Mouse (Mus musculus) common myeloid progenitor, adult 5-6 weeks (primary cell): ENCODE results near the gene C1qtnf5. TPM values are rescaled to one million over a fixed set of nuclear protein-coding genes. Genes with fewer than 3 reads are reported as not detected.
"Not testable (repeated sequence)": the region's sequence is repeated elsewhere in the genome, so short reads cannot be mapped to it uniquely, and the experiment has no call there.

Experiments used
- ATAC-seq: replicated peaks from 2 replicates; pipeline ENCODE4 v1.8.0; 2016; ENCODE audit warnings: low read depth, mild to moderate bottlenecking, moderate TSS enrichment, inconsistent platforms; ENCODE audit not compliant: poor library complexity, severe bottlenecking
- total RNA-seq: library from RNA; stranded (forward); fragments of 200-1000, 187-1606 nt; gene quantifications from 2 replicates; pipeline ENCODE4 v1.2.3, GENCODE M21; 2017

Gene C1qtnf5
- total RNA-seq, 1 experiment from 2014 or later: not detected

GRCm38 (mm10) chr9:44101490-44101889 lies 5.6 kb upstream of the C1qtnf5 start, which contains the start of gene Mfrp:
TSS of gene Mfrp (plus strand) at chr9:44101729.
- ATAC-seq: no peak

DNA sequence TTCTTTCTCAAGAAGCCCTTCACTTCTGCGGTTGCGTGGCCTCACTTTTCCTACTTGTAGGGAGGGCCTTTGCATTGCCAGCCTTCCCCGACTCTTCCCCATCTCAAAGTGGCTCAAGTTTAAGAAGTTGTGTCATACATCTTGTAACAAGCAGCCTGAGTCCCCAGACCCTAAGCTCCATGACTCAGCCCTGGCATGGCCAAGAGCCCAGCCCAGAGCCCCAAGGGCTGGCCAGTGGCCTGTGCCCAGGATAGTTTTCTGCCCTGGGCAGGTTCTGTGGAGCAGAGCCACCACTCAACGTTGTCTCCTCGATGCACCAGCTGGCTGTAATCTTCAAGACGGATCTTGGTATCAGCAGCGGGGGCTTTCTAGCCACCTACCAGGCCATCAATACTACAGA lies 2.2 kb upstream of the C1qtnf5 start:
- no peak for ATAC-seq

GRCm38 (mm10) chr9:44105781-44106180 lies 1.3 kb upstream of the C1qtnf5 start:
- no peak for ATAC-seq

GRCm38 (mm10) chr9:44106182-44106581 lies 863 bp upstream of the C1qtnf5 start:
- ATAC-seq: no peak

DNA sequence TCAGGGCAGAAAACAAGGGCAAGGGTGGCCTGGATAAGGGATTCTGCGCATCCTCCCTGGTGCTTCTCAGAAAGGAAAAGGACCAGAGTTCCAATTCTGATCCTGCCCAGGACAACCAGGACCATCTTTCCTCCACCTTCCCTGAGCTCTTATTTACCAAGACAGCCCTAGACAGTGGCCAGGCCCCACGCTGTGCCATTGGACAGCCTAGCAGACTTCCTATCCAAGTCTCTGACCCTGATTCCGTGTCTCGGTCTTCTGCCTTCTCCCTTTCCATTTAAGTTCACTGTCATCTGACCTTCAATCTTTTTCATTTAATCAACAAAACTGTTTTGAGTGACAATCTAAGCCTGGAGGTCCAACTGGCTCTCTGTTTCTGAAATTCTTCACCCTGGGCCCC lies 449 bp upstream of the C1qtnf5 start:
- ATAC-seq: no peak

DNA sequence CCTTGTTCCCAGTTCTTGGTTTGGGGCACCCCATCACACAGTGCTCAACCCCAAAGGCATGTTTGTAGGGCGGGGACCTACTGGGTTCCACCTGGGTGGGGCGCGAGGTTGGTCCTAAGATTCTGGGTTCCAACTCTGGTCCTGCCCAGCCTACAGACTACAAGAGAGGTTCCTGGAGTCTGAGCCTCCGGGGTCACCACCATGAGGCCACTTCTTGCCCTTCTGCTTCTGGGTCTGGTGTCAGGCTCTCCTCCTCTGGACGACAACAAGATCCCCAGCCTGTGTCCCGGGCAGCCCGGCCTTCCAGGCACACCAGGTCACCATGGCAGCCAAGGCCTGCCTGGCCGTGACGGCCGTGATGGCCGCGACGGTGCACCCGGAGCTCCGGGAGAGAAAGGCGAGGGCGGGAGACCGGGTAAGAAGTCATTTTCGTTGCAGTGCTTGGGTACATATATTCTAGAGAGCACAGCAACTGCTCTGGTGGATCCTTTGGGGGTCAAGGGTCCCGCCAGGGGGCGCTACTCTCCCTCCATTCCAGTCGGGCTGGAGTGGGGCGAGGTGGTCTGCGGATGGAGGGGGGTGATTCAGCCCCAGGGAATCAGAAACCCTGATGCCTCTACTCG lies 623 bp downstream of the C1qtnf5 start:
- ATAC-seq: no peak

- ATAC-seq: no peak
Measured at GRCm38 (mm10) chr9:44108269-44109055, 1.4 kb downstream of the C1qtnf5 start.

GRCm38 (mm10) chr9:44109360-44110095 lies 2.5 kb downstream of the C1qtnf5 start:
- ATAC-seq: peak; percentile 32; the same call in 1 of the 2 replicates

DNA sequence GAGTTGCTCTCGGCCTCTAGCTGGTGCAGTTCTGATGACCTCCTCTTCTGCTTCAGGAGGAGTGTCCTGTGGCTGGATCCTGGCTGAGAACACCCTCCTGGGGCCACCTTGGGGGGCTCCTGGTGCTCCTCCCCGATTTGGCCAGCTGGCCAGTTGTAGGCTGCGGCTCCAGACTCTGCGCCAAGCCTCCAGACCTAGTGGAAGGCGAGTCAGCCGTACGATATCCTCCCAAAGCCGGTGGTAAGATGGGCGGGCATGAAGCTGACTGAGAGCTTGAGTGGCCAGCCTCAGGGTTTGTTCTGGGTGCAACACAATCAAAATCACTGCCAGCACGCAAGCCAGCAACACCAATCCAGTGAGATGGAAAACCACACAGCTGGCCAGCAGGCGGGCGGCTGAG lies 4.9 kb downstream of the C1qtnf5 start:
- ATAC-seq: not testable (repeated sequence)

- ATAC-seq: peak; percentile 98
Measured at GRCm38 (mm10) chr9:44113105-44113789, 6.2 kb downstream of the C1qtnf5 start, which contains the start of the genes Gm49380 and Rnf26. TSS of gene Gm49380 (minus strand) at chr9:44113500. TSS of gene Rnf26 (minus strand) at chr9:44113517.

DNA sequence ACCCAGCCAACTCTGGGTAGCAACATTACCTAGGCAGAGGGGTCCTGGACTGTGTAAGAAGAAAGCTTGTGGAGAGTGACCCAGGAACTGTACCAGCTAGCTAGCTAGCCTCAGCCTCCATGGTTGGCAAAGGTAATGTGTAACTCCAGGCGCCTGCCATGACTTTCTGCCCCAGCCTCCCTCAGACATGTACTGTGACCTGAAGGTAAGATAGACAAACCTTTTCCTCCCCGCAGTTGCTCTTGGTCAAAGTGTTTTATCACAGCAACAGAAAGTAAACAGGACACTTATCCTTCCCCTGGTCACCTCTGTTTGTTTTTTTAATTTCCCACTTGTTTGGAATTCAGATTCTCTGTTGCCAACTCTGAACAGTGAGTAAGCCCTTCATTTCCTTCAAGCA lies 7.4 kb downstream of the C1qtnf5 start:
- ATAC-seq: no peak

DNA sequence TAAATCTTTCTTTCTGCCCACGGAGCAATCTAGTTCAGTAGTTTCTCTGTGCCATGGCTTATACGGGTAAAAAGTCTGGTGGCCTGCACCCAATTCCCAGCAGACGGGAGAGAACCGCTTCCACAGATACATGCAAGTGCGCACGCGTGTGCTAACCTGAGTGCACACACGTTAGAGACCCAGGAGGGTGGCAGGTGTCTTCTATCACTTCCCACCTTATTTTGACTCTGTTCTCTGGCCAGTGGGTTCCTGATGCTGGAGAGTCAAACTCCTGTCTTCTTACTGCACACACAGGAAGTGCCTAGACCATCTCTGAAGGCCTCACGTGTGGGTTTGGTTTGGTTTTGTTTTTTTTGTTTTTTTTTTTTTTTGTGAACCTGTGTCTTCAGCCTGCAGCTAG lies 8.6 kb downstream of the C1qtnf5 start:
- ATAC-seq: no peak

DNA sequence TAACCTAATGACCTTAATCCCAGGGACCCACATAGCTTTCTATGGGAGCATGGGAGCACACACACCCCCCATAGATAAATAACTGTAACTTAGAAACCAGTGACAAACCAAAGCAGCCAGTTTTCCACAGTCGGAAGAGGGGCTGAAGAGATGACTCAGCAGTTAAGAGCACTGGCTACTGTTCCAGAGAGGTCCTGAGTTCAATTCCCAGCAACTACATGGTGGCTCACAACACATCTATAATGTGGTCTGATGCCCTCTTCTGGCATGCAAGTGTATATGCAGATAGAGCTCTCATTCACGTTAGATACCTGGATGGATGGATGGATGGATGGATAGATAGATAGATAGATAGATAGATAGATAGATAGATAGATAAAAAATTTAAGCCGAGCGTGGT lies 9.1 kb downstream of the C1qtnf5 start:
- ATAC-seq: no peak

DNA sequence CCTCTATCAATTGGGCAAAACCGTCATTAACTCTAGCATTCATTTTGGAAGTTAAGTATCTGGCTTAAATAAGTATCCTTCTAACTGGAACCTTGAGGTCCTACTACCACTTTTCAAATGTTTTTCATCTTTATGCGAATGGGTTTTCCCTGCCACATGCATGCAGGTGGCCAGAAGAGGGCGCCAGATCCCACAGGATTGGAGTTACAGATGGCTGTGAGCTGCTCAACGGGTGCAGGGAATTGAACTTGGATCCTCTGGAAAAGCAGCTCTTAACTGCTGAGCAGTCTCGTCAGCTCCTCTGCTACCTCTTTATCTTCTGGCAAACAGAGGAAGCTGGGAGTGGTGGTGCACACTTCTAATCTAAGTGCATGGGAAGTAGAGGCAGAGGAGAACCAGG lies 12.0 kb downstream of the C1qtnf5 start:
- 0 out of 2 replicates have a peak, but pooled peaks have one; percentile 42 for ATAC-seq

DNA sequence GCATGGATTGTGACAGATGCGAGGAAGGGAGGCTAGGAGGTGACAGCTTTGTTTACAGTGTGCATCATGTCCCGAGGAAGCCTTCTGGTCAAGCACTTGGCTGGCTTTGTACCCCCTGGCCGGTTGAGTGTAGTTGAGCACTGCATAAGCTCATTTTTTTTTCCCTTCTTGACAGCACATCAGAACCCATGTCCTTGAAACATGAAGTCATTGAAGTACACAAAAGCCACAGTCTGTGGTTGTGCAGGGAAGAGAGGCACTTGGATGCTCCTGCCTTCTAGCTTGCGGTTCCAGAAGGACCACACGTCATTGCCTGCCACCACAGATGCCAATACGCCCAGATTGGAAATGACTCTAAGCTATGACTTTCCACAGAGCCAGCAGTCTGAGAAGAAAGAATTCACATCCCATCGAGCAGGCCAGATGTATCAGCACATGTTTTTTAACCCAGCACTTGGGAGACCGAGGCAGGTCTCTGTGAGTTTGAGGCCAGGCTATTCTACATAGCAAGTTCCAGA lies 13.0 kb downstream of the C1qtnf5 start:
- ATAC-seq: no peak

DNA sequence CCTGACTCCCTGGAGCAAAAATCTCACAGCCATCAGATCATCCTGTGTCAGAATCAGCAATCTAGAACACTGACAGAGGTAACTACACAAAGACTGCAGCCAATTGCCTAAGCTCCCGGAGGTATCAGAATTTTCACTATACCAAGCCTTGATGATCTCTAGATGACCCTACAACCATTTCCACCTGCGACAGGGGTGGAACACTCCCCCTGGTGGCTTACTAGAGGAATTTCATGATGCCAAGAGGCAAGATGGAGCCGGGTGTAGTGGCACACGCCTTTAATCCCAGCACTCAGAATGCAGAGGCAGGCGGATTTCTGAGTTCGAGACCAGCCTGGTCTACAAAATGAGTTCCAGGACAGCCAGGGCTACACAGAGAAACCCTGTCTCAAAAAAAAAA lies 17.3 kb downstream of the C1qtnf5 start:
- peak; percentile 57; the same call in 1 of the 2 replicates for ATAC-seq

DNA sequence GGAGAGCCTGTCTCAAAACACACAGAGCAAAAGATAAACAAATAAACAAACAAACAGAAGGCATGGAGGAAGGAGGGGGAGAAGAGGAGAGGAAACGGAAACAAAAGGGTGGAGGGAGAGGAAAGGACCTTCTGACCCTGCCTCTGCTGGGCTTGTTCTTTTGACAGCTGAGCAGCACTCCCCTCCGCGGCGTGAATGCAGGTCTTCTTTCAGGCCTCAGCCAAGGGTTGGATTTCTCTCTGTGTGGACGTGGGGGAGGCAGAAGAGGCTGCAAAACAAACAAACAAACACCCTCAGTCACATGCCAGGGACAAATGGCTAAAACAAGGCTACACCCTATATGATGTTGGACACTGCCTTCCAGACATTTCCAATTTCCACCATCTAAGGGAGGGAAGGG lies 18.0 kb downstream of the C1qtnf5 start:
- no peak for ATAC-seq

DNA sequence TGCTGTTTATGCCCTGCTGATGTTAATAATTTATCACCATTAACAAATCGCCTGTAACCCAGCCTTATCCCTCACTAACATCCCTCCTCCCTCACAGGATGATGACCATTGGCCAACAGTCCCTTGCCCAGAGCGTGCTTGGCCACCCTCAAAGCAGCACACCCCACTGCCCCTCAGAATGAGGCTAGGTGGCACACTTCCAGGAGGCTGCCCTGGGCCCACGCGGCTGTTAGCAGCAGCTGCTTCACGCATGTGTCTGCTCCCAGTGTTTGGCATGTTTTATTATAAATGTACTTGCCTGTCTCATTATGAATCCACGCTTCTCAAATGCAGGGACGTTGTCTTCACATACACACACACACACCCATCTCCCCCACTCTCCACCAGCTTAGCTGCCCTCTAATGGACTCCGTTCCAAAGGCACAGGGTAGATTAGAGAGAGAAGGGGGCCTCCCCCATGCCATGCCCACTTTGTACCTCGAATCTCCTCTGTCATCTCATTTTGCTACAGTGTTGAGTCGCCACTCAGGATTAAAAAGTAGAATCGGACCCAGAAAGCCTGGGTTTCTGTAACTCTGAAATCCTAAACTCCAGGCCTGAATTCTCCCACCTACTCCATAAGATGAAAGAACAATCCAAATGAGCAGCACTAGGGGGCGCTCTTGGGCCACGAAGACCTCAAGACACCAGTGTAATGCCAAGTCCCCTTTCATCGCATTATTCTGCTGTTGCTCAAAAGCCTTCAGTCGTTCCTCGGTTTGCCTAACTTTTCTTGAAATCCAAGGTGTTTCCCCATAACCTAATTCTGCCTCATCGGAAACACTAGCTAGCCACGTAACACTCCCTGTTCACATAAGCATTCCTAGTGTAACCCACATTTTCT lies 18.7 kb downstream of the C1qtnf5 start:
- peak; percentile 60 for ATAC-seq

DNA sequence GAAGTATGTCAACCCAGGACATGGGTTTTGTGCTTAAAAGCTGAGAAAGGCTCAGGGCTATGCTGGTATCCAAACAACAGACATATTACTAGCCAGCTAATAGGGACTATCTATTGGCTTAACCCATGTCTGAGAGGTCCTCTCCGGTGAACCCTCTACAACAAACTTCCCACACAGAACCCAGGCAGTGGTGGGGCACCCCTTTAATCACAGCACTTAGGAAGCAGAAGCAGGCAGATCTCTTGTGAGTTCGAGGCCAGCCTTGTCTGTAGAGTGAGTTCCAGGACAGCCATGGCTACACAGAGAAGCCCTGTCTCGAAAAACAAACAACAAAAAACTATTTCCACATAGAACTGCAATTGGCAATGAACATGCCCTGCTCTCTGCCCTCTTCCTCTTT lies 19.7 kb downstream of the C1qtnf5 start:
- ATAC-seq: no peak
